Mouse (Mus musculus) cerebellum, postnatal 4 days (tissue): ENCODE data around the gene Gm19345.

Experiments used
- DNase-seq, 2 experiments: peaks; one replicate each; pipeline ENCODE4 v3.0.0; 2022; ENCODE audit warnings: low spot score in 2 of 2, mixed read lengths in 1 of 2

Gene Gm19345

DNA sequence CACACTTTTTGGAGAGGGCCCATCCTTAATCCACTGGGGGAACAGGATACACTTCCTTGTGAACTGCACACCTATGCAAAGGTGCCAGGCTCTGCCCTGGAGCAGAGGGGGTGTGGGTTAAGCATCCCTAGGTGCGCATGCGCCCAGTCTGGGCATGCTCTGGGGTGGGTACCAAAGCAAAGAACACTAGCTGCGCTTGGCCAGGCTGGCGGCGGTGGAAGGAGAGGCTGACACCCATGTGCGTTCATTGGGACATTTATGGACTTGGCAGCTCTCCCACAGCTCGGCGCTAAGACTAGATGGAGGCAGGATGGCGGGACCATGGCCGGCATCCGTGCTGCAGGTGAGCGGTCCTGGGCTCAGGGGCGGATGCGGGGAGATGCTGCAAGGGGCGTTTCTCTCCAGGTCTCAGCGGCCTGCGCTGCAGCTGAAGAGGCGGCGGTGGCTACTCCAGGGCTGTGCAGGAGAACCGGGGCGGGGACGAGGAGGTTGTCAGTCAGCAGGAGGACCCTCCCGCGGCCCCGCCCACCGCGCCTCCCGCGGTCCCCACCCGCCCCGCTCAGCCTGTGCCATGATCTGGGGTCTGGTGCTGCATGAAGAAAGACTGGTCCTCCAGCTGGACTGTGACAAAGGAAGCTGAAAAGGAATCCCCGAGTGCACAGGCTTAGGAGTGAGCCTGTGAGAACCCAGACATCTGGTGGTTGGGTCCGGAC, at the start of gene Gm19345:
Gene Gm19345, plus strand, starts transcription at position 146 of the 713 bp plus-strand sequence.
- peak in 1 of 2 experiments; percentile 22 for DNase-seq

DNA sequence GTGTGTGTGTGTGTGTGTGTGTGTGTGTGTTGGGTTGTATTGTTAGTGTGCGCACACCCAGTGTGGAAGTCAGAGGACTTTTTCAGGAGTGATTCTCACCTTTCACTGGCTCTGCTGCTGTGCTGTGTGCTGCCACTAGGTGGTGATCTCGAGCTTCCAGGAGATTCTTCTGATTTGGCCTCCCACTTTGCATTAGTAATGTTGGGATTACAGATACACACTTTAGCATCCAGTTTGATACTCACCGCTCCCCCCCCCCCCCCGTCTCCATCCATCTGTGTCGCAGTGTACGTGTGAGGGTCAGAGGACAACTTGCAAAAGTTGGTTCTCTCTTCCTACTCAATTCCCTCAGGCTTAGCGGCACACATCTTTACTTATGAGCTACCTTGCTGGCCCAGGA, 48.8 kb upstream of the Gm19345 start:
- peak; percentile 53 to 74 for DNase-seq

DNA sequence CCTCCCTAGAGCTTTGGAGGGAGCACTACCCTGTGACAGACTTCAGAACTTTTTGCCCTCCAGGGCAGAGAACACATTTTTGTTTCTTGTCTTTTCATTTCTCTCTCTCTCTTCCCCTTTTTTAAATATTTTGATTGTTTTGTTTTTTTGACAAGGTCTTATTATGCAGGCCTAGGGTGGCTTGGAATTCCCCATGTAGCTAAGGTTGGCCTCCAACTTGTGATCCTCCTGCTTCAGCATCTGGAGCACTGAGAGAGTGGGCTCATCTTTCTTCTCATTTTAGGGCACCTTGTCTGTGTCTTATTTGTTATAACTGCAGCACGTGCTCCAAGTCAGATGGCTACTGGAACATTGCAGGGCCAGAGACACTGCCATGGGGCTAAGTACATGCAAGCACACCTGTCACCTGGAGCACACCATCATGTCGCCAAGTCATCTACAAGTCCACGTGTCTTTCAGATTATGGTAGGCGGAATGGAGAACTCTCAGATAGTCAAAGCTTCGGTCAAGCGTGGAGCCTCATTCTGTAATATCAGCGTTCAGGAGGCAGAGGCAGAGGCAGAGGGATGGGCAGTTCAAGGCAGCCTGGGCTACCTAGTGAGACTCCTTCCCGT, 45.3 kb upstream of the Gm19345 start:
- no peak for DNase-seq

DNA sequence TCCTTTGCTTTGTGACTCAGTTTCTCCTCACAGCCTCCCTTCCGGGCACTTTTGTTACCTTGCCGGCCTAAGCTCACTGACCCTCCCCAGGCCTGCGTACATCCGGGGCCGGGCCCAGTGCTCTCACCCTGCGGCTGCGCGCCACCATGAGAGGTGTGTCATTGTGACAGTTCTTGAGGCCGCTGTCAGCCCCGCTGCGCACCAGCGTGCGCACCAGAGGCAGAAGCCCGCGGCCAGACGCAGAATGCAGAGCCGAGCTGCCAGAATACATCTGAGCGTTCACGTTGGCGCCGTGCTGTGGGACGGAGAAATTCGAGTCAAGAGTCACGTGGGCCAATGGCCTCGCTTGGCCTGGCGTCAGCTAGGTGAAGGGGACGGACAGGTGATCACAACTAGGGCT, 42.4 kb upstream of the Gm19345 start:
- DNase-seq, result peak in 1 of 2 experiments; percentile 13

GRCm38 (mm10) chr7:19811114-19811513, 40.7 kb upstream of the Gm19345 start:
- DNase-seq, result peak in 1 of 2 experiments; percentile 43

GRCm38 (mm10) chr7:19813161-19813560, 38.6 kb upstream of the Gm19345 start:
- no peak for DNase-seq

- DNase-seq, result no peak
Observed at GRCm38 (mm10) chr7:19813579-19814122, 38.2 kb upstream of the Gm19345 start.

DNA sequence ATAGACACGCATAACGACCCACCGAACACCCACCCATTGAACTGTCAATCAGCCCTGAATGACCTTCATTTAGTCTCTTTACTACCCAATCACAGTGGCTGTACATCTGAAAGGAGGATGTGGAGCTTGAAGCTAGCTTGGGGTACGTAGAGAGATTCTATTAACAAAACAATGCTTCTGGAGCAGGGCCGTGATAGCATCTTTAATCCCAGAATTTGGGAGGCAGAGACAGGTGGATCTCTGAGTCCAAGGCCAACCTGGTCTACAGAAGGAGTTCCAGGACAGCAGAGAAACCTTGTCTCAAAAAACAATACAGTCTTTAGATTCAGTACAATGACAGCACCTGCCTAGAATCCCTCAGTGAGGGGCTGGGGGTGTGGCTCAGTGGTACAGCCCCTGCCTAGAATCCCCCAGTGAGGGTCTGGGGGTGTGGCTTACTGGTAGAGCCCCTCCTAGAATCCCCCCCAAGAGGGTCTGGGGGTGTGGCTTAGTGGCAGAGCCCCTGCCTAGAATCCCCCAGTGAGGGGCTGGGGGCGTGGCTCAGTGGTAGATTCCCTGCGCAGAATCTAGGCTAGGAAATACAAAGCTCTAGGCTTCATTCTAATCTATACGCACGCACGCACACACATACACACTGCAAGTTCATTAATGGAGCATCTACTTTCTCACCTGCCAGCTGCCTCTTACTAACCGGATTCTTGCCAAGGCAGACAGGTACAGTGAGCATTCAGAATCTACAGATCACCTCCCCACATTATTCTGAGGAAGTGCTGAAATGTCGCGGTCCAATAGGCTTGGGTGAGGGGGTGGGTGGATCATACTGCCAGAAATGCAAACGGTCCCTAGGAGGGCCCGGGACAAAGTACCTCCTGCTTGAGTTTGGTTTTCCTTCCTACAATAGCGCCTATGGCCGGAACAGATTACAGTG, 36.2 kb upstream of the Gm19345 start:
- no peak for DNase-seq

GRCm38 (mm10) chr7:19816224-19816771, 35.5 kb upstream of the Gm19345 start:
- peak in 1 of 2 experiments; percentile 31 for DNase-seq

- no peak for DNase-seq
Observed at GRCm38 (mm10) chr7:19817382-19818105, 34.3 kb upstream of the Gm19345 start.

DNA sequence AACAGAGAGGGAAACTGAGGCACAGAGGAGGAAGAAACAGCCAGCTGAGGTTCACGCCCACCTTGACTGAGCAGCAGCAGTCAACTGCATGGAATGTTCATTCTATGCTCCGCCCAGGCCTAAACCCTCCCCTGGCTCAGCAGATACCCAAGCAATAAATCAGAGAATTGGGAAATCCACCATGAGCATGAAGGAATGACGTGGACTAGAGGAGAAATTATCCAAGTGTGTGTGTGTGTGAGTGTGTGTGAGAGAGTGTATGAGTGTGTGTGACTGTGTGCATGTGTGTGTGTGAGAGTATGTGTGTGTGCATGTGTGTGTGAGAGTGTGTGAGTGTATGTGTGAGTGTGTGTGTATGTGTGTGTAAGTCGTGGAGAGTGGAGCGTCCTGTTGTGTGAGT, 33.4 kb upstream of the Gm19345 start:
- DNase-seq, result no peak

DNA sequence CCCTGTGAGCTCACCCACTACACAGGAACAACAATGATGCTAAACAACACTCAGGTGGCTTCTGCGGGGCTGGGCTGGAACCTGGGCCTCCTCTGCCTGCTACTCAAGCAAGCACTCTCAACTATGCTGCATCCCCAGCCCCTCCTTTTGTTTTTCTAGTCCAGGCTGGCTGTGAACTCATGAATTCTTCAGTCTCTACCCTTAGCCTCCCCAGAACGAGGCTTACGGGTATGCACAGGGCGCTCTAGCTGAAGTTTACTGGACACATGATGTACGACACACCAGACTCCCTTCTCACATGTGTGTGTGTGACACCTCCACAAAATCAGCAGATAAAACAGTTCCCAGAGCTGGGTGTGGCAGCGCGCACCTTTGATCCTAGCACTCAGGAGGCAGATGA, 32.9 kb upstream of the Gm19345 start:
- no peak for DNase-seq

DNA sequence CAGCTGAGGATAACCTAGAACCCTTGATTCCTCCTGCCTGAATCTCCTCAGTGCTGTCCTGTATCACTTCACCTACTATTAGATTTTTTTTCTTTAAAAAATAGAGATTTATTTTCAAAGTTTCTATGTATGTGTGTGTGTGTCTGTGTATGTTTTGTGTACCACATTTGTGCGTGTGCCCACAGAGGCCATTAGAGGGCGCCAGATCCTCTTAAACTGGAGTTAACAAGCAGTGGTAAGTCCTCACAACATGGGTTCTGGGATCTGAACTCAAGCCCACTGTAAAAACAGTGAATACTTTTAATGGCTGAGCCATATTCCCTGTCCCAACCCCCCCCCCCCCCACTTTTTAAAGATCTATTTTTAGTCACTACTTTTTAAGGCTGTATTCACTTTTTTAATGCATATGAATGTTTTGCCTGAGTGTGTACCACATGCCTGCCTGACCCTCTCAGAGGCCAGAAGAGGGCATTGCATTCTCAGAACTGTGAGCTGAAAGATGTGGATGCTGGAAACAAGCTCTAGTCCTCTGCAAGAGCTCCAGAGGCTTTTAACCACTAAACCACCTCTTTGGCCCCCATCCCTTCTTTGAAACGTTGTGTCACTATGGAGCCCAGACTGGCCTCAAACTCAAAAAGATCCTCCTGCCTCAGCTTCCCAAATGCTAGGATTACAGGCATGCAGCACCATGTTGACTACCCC, 31.3 kb upstream of the Gm19345 start:
- DNase-seq, result no peak

DNA sequence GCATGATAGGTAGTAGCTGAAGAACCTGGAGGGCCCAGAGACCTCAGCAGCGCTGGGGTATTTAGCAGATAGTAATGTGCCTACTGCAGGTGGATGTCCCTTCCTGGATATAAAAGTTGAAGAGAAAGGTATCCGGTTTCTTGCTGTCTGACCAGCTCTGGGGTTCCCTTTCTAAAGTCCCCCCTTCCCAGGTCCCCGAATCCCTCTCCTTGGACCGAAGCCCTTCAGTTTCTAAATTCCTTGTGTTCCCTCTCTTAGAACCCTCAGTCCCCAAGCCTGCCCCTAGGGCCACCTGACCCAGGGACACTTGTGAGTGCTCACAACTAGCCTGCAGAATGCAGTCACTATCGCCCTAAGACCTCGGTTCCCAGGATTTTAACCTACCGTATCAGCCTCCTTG, 30.2 kb upstream of the Gm19345 start:
- DNase-seq, result no peak

- no peak for DNase-seq
Observed at GRCm38 (mm10) chr7:19822193-19822592, 29.6 kb upstream of the Gm19345 start.

- DNase-seq, result no peak
Observed at GRCm38 (mm10) chr7:19822604-19823058, 29.2 kb upstream of the Gm19345 start, which contains the start of gene Bcl3. TSS of gene Bcl3 (minus strand) at chr7:19822770.

DNA sequence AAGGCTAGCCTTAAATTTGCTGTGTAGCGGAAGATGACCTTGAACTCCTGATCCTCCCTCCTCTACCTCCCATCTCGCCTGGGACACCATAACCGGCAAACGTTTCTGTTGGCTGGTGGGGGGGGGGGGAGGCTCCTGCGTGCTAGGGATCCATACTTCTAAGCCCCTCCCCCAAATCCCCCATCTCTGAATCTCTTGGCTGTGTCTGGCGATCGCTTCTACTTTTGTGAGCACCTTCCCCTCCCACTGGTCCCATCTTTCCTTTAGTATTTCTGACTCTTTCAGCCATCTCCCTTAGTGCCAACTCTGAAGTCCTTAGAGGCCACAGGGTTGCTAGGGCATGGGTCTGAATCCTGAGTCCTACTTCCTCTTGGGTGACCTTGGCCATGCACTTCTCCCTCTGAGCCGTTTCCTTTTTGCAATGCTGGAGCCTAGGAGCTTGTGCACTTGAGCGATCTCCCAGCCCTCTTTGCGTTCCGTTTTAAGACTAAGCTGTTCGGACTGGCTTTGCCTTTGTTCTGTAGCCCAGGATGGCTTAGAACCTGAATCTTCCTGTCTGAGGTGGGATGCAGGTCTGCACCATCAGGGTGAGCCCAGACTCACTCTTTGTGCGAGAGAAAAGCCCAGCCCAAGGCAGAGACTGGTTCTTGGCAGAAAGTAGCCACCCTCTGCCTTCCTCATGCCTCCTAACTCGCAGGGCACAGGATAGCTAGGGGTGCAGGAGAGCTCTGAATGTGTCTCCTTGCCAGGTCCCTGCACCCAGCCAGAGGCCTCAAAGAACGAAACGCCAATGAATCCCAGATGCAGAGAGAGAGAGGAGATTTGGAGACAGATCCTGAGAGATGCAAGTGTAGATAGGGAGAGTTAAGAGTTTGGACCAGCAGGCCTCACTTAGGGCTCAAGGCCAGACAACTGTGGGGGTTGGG, 28.3 kb upstream of the Gm19345 start:
- no peak for DNase-seq

DNA sequence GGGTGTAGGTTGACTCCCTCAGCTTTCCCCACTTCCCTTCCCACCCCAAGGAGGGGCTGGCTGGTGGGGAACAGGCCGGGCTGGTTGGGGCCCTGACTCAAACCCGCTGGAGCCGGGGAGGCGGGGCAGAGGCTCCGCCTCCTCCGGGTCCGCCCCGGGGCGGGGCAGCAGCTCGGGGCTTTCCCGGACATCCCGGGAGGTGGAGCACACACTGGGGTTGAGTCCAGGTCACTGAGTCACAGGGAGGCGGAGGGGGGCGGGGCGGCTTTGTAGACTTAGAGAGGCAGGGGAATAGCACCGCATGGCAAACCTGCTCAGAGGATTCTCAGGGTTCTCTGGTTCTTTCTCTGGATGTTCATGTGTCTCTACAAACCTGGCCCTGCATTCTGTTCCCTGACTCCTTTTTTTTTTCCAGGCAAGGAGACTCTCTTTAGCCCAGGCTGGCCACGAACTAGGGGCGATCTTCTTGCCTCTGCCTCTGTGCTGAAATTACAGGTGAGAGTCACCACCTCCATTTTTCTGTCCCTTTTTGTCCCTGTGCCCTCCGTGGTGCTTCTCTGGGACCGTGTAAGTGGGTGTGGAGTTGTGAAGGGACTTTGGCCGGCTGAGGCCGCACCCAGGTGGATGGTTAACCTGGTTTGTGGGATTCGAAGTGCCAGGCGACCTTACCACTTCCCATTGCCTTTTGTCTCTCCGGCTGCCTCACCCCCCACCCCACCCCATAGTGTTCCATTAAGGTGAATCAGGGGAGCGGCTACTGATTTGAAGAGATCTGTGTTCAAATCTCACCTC, 27.4 kb upstream of the Gm19345 start:
- DNase-seq, result no peak
